Mouse (Mus musculus): ENCODE measurements around the gene Hbq1b. TPM values are rescaled to one million over a fixed set of nuclear protein-coding genes. Genes with fewer than 3 reads are reported as not detected.
"Not testable (repeated sequence)": the region's sequence is repeated elsewhere in the genome, so short reads cannot be mapped to it uniquely, and the experiment has no call there.

Gene Hbq1b
- total RNA-seq, 2 experiments from 2014 or later, result 3.4 to 5.2 TPM

DNA sequence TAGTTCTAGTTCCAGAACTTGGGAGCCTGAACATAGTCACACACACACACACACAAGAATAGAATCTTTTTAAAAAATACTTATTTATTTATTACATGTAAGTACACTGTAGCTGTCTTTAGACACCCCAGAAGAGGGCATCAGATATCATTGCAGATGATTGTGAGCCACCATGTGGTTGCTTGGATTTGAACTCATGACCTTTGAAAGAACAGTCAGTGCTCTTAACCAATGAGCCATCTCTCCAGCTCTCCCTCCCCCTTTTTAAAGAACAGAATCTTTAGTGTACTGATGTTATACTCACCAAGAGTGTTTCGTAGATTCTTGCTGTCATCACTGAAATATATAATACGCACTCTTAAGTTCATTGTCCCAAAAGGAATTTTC is 11.8 kb downstream of the Hbq1b start:
- DNase-seq, result no peak
- intact Hi-C loops (cut with DNase I), result no loop called here

- intact Hi-C loops (cut with DNase I), result not testable (repeated sequence)
- peak; percentile 71 for DNase-seq
Measured at GRCm38 (mm10) chr11:32299865-32300264, 13.1 kb downstream of the Hbq1b start, which contains the start of gene Hbq1a. Gene Hbq1a, plus strand, starts transcription at chr11:32300069.

DNA sequence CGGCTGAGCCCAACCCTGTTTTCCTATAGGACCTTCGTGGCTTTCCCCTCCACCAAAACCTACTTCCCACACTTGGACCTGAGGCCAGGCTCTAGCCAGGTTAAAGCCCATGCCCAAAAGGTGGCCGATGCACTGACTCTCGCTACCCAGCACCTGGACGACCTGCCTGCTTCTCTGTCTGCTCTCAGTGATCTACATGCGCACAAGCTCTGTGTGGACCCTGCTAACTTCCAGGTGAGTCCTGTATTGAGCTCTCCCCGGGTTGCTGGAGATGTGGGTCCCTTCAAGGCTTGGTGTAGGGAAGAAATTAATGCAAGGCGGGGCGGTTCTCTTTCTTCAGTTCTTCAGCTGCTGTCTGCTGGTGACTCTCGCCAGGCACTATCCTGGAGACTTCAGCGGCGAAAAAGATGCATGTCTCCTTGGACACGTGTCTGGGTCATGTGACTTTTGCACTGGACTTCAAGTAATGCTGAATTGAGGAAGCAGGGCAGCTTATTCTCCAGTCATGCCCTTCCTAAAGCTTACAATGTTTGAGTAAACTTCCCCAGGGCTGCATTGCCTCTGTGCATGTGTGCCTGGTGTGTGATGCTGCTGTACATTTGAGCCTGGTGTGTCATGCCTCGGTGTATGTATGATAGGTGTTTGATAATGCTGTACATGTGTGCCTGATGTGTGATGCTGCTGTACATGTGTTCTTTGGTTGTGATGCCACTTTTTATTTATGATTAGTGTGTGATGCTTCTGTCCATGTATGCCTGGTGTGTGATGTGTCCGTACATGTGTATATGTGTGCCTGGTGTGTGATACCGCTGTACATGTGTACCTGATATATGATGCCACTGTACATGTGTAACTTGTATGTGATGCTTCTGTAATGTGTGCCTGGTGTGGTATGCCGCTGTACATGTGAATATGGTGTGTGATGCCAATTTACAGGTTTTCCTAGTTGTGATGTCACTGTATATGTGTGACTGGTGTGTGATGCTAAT is 13.8 kb downstream of the Hbq1b start:
- intact Hi-C loops (cut with DNase I), result no loop called here
- no peak for DNase-seq

- DNase-seq, result no peak
- intact Hi-C loops (cut with DNase I), result no loop called here
Measured at GRCm38 (mm10) chr11:32301506-32301905, 14.7 kb downstream of the Hbq1b start.

GRCm38 (mm10) chr11:32302824-32303419 is 16.2 kb downstream of the Hbq1b start:
- intact Hi-C loops (cut with DNase I), result no loop called here
- DNase-seq, result no peak

DNA sequence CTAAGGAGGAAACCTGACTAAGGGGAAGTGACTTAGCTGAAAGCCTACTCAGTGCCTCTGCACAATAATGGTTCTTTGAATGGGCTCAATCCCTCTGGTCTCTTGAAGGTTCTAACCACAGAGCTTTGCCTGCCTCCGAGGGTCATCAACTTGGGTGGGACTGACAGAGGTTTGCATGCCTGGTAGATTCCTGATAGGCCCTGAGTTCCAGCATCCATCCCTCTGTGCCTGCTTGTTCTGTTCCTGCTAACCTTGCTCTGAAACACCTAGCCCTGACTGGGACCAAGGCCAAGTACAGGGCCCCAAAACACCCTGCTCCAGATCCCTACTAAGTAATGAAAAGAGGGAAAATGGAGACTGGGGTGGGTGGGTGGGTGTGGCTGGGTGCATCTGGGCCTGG is 16.7 kb downstream of the Hbq1b start:
- DNase-seq, result no peak
- intact Hi-C loops (cut with DNase I), result no loop called here

GRCm38 (mm10) chr11:32307006-32307405 is 20.2 kb downstream of the Hbq1b start:
- intact Hi-C loops (cut with DNase I), result no loop called here
- no peak for DNase-seq

DNA sequence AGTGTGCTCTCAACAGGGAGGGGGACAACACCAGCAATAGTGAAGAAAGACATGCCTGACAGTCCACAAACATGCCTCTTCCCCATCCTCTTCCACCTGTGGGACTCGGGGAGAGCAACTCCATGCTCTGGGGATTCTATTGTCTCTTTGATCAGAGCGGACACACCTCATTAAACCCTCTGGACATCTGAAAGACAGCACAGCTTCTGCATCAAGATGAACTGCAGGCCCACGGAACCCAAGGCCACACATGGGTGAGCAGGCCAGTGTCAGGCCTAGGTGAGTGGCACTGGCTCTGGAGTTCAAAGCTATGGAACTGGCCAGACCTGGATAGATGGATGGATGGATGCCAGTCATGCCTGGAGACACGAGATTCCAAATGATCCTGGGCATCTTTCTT is 22.7 kb downstream of the Hbq1b start:
- intact Hi-C loops (cut with DNase I), result no loop called here
- DNase-seq, result no peak

DNA sequence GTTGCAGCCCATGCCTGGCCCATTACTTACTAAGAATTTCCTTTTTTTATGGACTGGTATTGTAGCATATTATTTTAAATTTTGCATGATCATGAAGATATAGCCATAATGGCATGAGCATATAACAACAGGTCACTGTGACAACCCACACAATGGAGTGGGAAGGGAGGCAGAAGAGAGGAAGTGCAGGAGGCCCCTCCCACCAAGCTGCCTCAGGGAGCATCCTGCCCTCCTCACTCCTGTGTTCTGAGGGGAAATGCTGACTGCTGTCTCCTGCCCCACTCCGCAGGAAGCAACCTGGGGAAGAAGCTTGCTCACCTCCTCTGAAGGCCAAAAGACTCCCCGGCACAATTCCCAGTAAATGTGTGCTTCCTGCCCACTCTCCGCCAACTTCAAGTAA is 23.2 kb downstream of the Hbq1b start:
- DNase-seq, result no peak
- intact Hi-C loops (cut with DNase I), result no loop called here

GRCm38 (mm10) chr11:32316009-32316408 is 29.2 kb downstream of the Hbq1b start:
- DNase-seq, result no peak
- intact Hi-C loops (cut with DNase I), result no loop called here

DNA sequence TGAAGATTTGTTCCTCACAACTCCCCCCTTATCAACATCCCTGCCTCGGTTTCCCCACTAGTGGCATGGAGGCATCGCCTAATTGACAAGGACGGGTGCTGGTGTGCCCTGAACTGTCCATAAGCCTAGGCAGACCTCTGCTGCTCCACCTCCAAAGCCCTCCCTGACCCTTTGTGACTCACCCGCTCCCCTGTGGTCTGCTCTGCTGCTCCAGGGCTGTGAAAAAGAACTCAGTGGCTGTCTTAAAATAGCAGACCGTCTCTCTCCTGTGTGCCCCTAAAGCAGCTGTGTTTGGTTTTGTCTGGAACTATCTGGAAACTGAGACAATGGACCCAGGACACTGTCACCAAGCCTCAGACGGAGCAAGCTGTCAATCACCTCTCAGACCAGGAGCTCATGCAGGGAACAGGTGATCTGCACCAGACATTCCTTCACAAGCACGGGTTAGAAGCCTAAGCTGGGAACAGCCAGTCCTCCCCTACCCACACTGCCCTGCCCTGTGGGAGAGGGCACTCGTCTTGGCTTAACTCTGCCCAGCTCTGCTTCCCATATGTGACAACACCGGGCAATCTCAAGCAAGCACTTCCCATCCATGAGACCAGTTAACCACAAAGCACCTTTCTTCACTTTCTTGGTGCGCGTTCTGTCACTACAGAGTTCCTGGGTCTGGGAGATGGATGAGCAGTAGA is 33.9 kb downstream of the Hbq1b start:
- intact Hi-C loops (cut with DNase I), result loop anchor here (10.0 kb wide), 1 partner anchor 106 kb away; no protein-coding TSS in a partner anchor
- DNase-seq, result no peak

GRCm38 (mm10) chr11:32321196-32321565 is 34.4 kb downstream of the Hbq1b start:
- intact Hi-C loops (cut with DNase I), result loop anchor here (10.0 kb wide), 1 partner anchor 106 kb away; no protein-coding TSS in a partner anchor
- peak; percentile 83 for DNase-seq

- DNase-seq, result peak; percentile 92
- intact Hi-C loops (cut with DNase I), result loop anchor here (10.0 kb wide), 1 partner anchor 110 kb away; no protein-coding TSS in a partner anchor
Measured at GRCm38 (mm10) chr11:32324609-32325008, 37.8 kb downstream of the Hbq1b start.

DNA sequence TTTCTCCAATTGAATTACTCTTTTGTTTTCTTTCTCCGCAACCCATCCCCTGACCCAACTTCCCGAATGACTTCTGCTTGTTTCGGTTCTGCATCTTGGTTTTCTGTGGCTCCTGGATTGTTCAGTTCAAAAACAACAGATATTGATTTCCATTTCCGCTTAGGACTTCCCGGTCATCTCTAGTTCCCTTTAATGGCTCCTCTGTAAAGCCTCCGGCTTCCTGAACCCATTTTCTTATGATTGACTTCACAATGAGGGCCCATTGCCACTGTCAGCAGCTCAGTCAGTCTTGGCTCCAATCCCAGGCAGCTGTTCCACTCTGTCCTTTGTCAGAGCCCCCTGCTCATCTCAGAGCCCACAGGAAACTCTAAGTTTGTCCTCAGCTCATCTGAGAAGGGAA is 44.3 kb downstream of the Hbq1b start:
- intact Hi-C loops (cut with DNase I), result no loop called here
- DNase-seq, result peak; percentile 52

DNA sequence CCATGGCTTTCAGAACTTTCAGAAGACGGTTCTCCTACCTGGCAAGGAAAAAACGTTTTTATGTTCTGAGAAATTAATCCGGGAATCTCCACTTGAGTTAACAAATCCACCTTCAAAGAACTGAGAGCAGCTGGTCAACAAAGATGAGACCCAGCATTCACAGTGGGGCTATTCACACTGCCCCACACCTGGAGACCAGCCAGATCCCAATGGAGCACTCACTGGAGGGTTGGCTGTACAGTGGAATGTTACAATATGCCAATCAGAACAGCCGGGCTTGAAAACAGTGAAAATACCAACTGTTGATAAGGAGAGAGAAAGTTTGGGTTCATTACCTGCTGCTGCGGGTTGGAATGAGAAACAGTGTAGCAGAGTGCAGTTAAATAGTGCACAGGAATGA is 45.1 kb downstream of the Hbq1b start:
- intact Hi-C loops (cut with DNase I), result no loop called here

DNA sequence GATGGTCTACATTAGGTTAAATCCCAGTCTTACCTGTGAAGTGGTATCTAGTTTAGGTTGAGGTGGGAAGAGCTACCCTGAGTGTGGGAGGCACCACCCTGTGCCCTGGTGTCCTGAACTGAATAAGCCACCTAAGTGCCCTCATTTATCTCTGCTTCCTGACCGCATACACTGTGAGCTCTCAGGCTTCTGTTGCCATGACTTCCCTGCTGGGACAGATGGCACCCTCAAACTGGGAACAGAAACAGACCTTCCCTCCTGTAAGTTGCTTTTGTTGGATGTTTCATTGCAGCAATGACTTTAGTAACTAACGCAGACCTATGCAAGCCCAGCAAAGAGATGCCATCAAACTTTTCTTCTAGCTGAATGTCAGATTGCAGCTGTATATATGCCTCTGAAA is 46.5 kb downstream of the Hbq1b start:
- DNase-seq, result no peak
- intact Hi-C loops (cut with DNase I), result no loop called here

More for the DNA sequence above, 45.1 kb downstream of the Hbq1b start:
- DNase-seq, result peak; percentile 44

DNA sequence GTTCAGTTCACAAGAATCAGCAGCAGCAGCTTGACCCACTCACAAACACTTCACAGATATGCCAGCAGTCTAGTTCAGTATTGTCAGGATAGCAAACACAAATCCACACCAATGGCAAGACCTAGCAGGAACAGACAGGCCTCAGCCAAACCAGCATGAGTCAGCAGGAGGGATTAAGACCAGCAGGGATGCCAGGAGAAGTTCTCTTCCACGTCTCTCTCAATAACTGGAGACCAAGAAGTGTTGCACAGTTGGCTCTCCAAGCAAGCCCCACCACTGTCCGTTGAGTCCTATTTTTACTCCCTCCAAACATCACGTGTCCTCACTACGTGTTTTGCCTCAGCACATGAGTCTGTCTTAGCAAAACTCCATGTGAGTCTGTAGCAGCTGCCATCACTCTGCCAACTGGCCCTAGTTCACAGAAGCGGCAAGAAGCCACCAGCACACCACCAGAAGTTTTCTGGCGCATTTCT is 49.7 kb downstream of the Hbq1b start:
- DNase-seq, result no peak
- intact Hi-C loops (cut with DNase I), result no loop called here
